Mouse (Mus musculus) ES-E14 (cell line): ENCODE measurements around the gene Lemd1. TPM values are rescaled to one million over a fixed set of nuclear protein-coding genes. Genes with fewer than 3 reads are reported as not detected.

ENCODE experiments used
- DNase-seq: peaks from one replicate; pipeline ENCODE4 v3.0.0-alpha.2; 2013; ENCODE audit warnings: low read depth, low spot score
- H3K27ac ChIP-seq: 2 replicates; pipeline ENCODE4 v1.5.1; 2012; ENCODE audit warnings: low read depth, mild to moderate bottlenecking, low read length, moderate library complexity, mixed read lengths; ENCODE audit not compliant: poor library complexity, insufficient read depth, severe bottlenecking
- H3K36me3 ChIP-seq: 2 replicates; pipeline ENCODE4 v1.6.1; 2012; ENCODE audit warnings: mild to moderate bottlenecking, low read length, moderate library complexity, mixed read lengths; ENCODE audit not compliant: control insufficient read depth, poor library complexity, insufficient read depth, severe bottlenecking
- H3K4me1 ChIP-seq, 2 experiments: fragments of 150-350 bp in 1 of 2; sonication (generic) in 1 of 2; 2 replicates each; pipeline ENCODE4 v1.6.1; 2012; ENCODE audit warnings: low read length in 2 of 2, mild to moderate bottlenecking in 1 of 2, mixed read lengths in 1 of 2; ENCODE audit not compliant: control insufficient read depth in 2 of 2, insufficient read depth in 2 of 2, poor library complexity in 1 of 2
- H3K4me3 ChIP-seq, 2 experiments: fragments of 150-350 bp in 1 of 2; sonication (generic) in 1 of 2; 2 replicates each; pipeline ENCODE4 v1.5.1; 2012; ENCODE audit warnings: low read length in 2 of 2, low read depth in 1 of 2, mild to moderate bottlenecking in 1 of 2, mixed read lengths in 1 of 2; ENCODE audit not compliant: insufficient read depth in 1 of 2, poor library complexity in 1 of 2, severe bottlenecking in 1 of 2
- H3K9ac ChIP-seq: 2 replicates; pipeline ENCODE4 v1.6.1; 2012; ENCODE audit warnings: low read depth, mild to moderate bottlenecking, low read length, mixed read lengths; ENCODE audit not compliant: poor library complexity, insufficient read depth, severe bottlenecking
- H3K9me3 ChIP-seq: fragments of 150-350 bp; sonication (generic); 2 replicates; pipeline ENCODE4 v1.6.1; 2012; ENCODE audit warnings: low read depth, mild to moderate bottlenecking, low read length; ENCODE audit not compliant: control insufficient read depth, insufficient read depth
- CHD2 ChIP-seq: IDR thresholded peaks from 2 replicates; pipeline ENCODE4 v1.6.1; 2014; ENCODE audit warnings: mild to moderate bottlenecking, low read depth, low read length, inconsistent platforms
- HCFC1 ChIP-seq: IDR thresholded peaks from 2 replicates; pipeline ENCODE4 v1.6.1; 2012; ENCODE audit warnings: low read length, inconsistent platforms, borderline replicate concordance; ENCODE audit not compliant: insufficient read depth
- MAFK ChIP-seq: IDR thresholded peaks from 2 replicates; pipeline ENCODE4 v1.6.1; 2014; ENCODE audit warnings: mild to moderate bottlenecking, low read depth, low read length, inconsistent platforms; ENCODE audit not compliant: insufficient read depth
- ZC3H11A ChIP-seq: IDR thresholded peaks from 2 replicates; pipeline ENCODE4 v1.6.1; 2012; ENCODE audit warnings: low read depth, mild to moderate bottlenecking, inconsistent platforms, low read length, borderline replicate concordance
- ZNF384 ChIP-seq: IDR thresholded peaks from 2 replicates; pipeline ENCODE4 v1.6.1; 2012; ENCODE audit warnings: low read depth, low read length, inconsistent platforms
- in situ Hi-C, 2 experiments: fragments of 600-800 bp; cut with MboI; formaldehyde crosslinking; loops; one replicate each; pipeline ENCODE4 v1.15.1; 2025; ENCODE audit warnings: low sequenced_read_pairs in 2 of 2, inconsistent platforms in 1 of 2; ENCODE audit not compliant: unreplicated experiment in 2 of 2
- total RNA-seq: library from RNA; depleted of rRNA; stranded (reverse); fragments of 300-350 nt; gene quantifications from 2 replicates; pipeline ENCODE4 v1.2.3, GENCODE M21; 2012

Gene Lemd1
- total RNA-seq, 1 experiment: 3.9 TPM

GRCm38 (mm10) chr1:132144837-132145236 lies 46.4 kb upstream of the Lemd1 start:
- Histone ChIP-seq H3K4me1 (peaks cover 0 to 2% of the 10 kb centered on the region in 2 experiments; a peak in 3 of 4 replicates), H3K9ac (no peak overlapping the region), H3K27ac (no peak overlapping the region), H3K9me3 (no peaks in the 10 kb centered on the region), H3K36me3 (no peaks in the 10 kb centered on the region), H3K4me3 (no peak overlapping the region)
- in situ Hi-C loops: no loop called here
- no peak for TF ChIP-seq ZNF384
- TF ChIP-seq ZC3H11A: no peak
- TF ChIP-seq MAFK: no peak
- TF ChIP-seq CHD2: no peak
- no peak for TF ChIP-seq HCFC1
- no peak for DNase-seq

DNA sequence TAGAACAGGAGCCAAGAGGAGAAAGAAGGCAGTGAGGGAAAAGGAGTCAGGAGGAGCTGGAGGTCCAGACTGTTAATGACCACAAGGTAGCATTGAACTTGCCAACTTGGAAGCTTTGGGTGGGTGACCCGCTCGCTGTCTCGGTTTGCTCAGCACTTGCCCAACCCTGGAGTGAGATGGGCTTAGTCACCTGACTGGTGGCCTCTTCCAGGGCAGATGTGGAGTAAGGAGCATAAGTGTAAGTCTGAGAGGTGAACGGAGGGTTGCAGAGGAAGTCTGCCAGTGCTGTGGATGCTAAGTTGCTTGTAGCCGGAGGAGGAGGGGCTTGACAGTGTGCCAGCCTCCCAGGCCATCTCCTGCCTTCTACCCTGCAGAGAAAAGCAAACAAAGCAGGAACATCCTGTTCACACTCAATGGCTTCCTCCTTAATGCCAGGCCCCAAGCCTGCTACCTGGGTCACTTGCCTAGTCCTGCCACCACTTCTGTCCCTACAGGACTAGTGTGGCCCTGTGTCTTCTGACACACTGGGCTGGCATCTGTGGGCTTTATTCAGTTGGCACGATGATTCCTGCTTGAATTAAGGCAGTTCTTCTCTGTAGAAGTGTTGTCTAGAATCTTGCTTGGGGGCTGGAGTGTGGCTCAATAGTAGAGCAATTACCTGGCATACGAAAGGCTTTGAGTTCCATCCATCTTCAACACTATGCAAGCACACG lies 45.1 kb upstream of the Lemd1 start:
- H3K36me3 ChIP-seq: no peaks in the 10 kb centered on the region
- no peak overlapping the region for H3K9ac ChIP-seq
- TF ChIP-seq ZC3H11A: no peak
- no peak for TF ChIP-seq CHD2
- TF ChIP-seq MAFK: no peak
- no peak for TF ChIP-seq ZNF384
- TF ChIP-seq HCFC1: no peak
- no peak overlapping the region for H3K4me3 ChIP-seq
- H3K27ac ChIP-seq: no peak overlapping the region
- H3K9me3 ChIP-seq: no peaks in the 10 kb centered on the region
- no peaks in the 10 kb centered on the region for H3K4me1 ChIP-seq
- in situ Hi-C loops: no loop called here
- DNase-seq: no peak

GRCm38 (mm10) chr1:132149410-132149809 lies 41.8 kb upstream of the Lemd1 start:
- in situ Hi-C loops: no loop called here
- peaks cover 4 to 11% of the 10 kb centered on the region in 2 experiments; a peak in 3 of 4 replicates for H3K4me1 ChIP-seq

GRCm38 (mm10) chr1:132150171-132150570 lies 41.1 kb upstream of the Lemd1 start:
- TF ChIP-seq ZC3H11A: no peak
- TF ChIP-seq ZNF384: no peak
- no peak for TF ChIP-seq CHD2
- no peak for TF ChIP-seq HCFC1
- DNase-seq: no peak
- H3K4me1 ChIP-seq: peaks cover 4 to 11% of the 10 kb centered on the region in 2 experiments; a peak in 3 of 4 replicates
- in situ Hi-C loops: no loop called here
- H3K27ac ChIP-seq: no peak overlapping the region
- H3K4me3 ChIP-seq: no peak overlapping the region
- no peak overlapping the region for H3K9ac ChIP-seq
- H3K9me3 ChIP-seq: no peaks in the 10 kb centered on the region
- no peaks in the 10 kb centered on the region for H3K36me3 ChIP-seq

More at GRCm38 (mm10) chr1:132149410-132149809, 41.8 kb upstream of the Lemd1 start:
- Histone ChIP-seq H3K36me3 (no peaks in the 10 kb centered on the region), H3K9me3 (no peaks in the 10 kb centered on the region), H3K27ac (no peak overlapping the region), H3K9ac (no peak overlapping the region), H3K4me3 (no peak overlapping the region)
- TF ChIP-seq ZC3H11A (no peak), MAFK (no peak), HCFC1 (no peak), CHD2 (no peak), ZNF384 (no peak)
- DNase-seq: no peak
